Mouse (Mus musculus) stomach, embryonic 15.5 days (tissue): ENCODE results near the gene Sfrp5. TPM values are rescaled to one million over a fixed set of nuclear protein-coding genes. Genes with fewer than 3 reads are reported as not detected.
A peak's percentile ranks its signal among the peaks of the same experiment; 100 is the strongest.

ENCODE experiments used
- ATAC-seq: fragments of 200-750 bp; cut with Nextera tagmentation; 2 replicates; pipeline ENCODE4 v1.8.0; 2017; ENCODE audit warnings: low read depth, moderate number of reproducible peaks, moderate TSS enrichment; ENCODE audit not compliant: insufficient read depth, low FRiP score
- H3K27ac ChIP-seq: fragments of 300-500 bp; sonication (generic); 2 replicates; pipeline ENCODE4 v1.5.1; 2015; ENCODE audit warnings: mild to moderate bottlenecking, inconsistent platforms
- H3K27me3 ChIP-seq: fragments of 300-500 bp; sonication (generic); replicated peaks from 2 replicates; pipeline ENCODE4 v1.6.1; 2015; ENCODE audit warnings: inconsistent platforms
- H3K36me3 ChIP-seq: fragments of 300-500 bp; sonication (generic); 2 replicates; pipeline ENCODE4 v1.6.1; 2015; ENCODE audit warnings: inconsistent platforms
- H3K4me1 ChIP-seq: fragments of 300-500 bp; sonication (generic); 2 replicates; pipeline ENCODE4 v1.6.1; 2015; ENCODE audit warnings: inconsistent platforms
- H3K4me2 ChIP-seq: fragments of 300-500 bp; sonication (generic); 2 replicates; pipeline ENCODE4 v1.6.1; 2015; ENCODE audit warnings: mild to moderate bottlenecking, inconsistent platforms
- H3K4me3 ChIP-seq: fragments of 300-500 bp; sonication (generic); replicated peaks from 2 replicates; pipeline ENCODE4 v1.5.1; 2015; ENCODE audit warnings: inconsistent platforms
- H3K9ac ChIP-seq: fragments of 300-500 bp; sonication (generic); 2 replicates; pipeline ENCODE4 v1.6.1; 2015; ENCODE audit warnings: inconsistent platforms
- H3K9me3 ChIP-seq: fragments of 300-500 bp; sonication (generic); 2 replicates; pipeline ENCODE4 v1.6.1; 2016; ENCODE audit warnings: inconsistent platforms
- WGBS: fragments of 180-500 bp; shearing (Covaris S2); methylation state at CpG from one replicate; pipeline ENCODE4 v1.1.7; 2015; 5-methylcytosine and 5-hydroxymethylcytosine counted together
- polyA plus RNA-seq: library from polyadenylated mRNA; unstranded; fragments of >200 nt; fragmentation: Nextera tagmentation; extraction: Ambion mirVana; gene quantifications from 2 replicates; pipeline ENCODE4 v1.2.1, GENCODE M21; 2015

Gene Sfrp5
- polyA plus RNA-seq: 9.4 and 16.0 TPM in 2 replicates

DNA sequence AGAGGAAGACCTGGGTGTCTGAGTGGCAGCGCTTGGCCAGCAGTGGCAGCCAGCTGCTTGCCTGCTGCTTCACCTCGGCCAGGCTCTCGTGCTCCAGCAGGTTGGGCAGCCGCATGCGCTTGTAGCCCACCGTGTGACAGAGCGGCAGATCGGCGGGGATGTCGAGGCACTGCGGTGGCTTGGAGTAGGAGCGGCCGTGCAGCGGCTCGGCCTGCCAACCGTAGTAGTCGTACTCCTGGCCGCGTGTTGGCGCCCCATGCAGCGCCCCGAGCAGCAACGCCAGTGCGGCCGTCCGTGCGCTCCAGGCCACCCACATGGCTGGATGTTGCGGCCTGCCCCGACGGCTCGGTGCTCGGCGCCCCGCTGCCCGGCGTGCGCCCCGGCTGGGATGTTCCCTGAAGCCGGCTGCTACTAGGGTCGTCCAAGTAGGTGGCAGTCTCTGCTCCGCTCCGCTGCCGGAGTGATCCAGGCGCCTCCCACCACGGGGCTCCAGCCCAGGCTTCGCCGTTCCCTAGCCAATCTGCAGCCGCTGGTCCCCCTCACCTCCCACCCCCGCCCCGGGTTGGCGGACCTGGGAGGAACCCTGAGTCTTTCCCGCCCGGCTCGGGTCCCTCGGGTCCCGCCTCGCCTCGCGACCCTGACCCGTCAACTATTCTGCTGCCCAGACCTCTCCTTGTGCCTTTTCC lies at the start of gene Sfrp5:
TSS of gene Sfrp5 (minus strand) at position 557 of the 686 bp plus-strand sequence.
- 1% methylated on average over 60 of the region's 60 CpGs for WGBS
- H3K9ac ChIP-seq: no peak within 1 kb of the TSS
- H3K4me2 ChIP-seq: peak within 1 kb of the TSS; percentile 45
- H3K9me3 ChIP-seq: no peaks in the 10 kb centered on the region
- H3K4me3 ChIP-seq: peak within 1 kb of the TSS; percentile 24
- peaks cover 15% of the 10 kb centered on the region; the same call in 1 of the 2 replicates for H3K4me1 ChIP-seq
- H3K36me3 ChIP-seq: no peaks in the 10 kb centered on the region
- H3K27me3 ChIP-seq: peaks cover 52% of the 10 kb centered on the region
- ATAC-seq: peak; percentile 38; the same call in 1 of the 2 replicates
- H3K27ac ChIP-seq: no peak within 1 kb of the TSS

- 64% methylated on average over 11 of the region's 11 CpGs for WGBS
- Histone ChIP-seq H3K4me2 (no peak overlapping the region), H3K9me3 (no peaks in the 10 kb centered on the region), H3K27ac (no peak overlapping the region), H3K27me3 (peaks cover 7% of the 10 kb centered on the region), H3K9ac (no peak overlapping the region), H3K4me3 (no peak overlapping the region), H3K4me1 (no peaks in the 10 kb centered on the region; the same call in 1 of the 2 replicates), H3K36me3 (no peaks in the 10 kb centered on the region)
- no peak for ATAC-seq
These were observed 48.2 kb upstream of the Sfrp5 start for GRCm38 (mm10) chr19:42249976-42250914.

GRCm38 (mm10) chr19:42247519-42247918 lies 45.5 kb upstream of the Sfrp5 start, which contains the start of gene Golga7b:
Gene Golga7b (plus strand): TSS chr19:42247574.
- H3K27me3 ChIP-seq: no peaks in the 10 kb centered on the region
- H3K4me3 ChIP-seq: no peak within 1 kb of the TSS
- no peaks in the 10 kb centered on the region for H3K9me3 ChIP-seq
- no peak within 1 kb of the TSS for H3K9ac ChIP-seq
- H3K4me1 ChIP-seq: no peaks in the 10 kb centered on the region; the same call in 1 of the 2 replicates
- H3K4me2 ChIP-seq: no peak within 1 kb of the TSS
- H3K27ac ChIP-seq: no peak within 1 kb of the TSS
- no peaks in the 10 kb centered on the region for H3K36me3 ChIP-seq
- no peak for ATAC-seq
- 77% methylated on average over 3 of the region's 3 CpGs for WGBS

DNA sequence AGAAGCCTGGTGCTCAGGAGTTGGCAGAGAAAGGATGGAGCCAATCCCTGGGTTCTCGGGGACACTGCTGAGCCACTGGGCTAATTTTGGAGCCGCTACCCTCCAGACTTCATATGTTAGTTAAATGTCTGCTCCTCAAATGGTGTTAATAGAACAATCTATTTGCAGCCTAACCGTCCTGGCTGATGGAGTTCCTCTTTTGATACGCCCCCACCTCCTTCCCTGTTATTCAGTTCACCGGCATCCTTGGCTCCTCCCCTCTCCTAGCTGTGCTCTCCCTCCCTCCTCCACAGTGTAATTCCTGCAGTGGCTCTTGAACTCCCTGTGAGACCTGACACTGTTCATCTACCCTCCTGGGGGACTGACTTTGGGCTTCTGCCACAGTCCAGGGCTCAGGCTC lies 44.6 kb upstream of the Sfrp5 start:
- H3K36me3 ChIP-seq: no peaks in the 10 kb centered on the region
- no peaks in the 10 kb centered on the region for H3K27me3 ChIP-seq
- 48% methylated on average over 5 of the region's 5 CpGs for WGBS
- H3K4me3 ChIP-seq: no peak overlapping the region
- no peak overlapping the region for H3K27ac ChIP-seq
- H3K4me1 ChIP-seq: no peaks in the 10 kb centered on the region; the same call in 1 of the 2 replicates
- H3K4me2 ChIP-seq: no peak overlapping the region
- no peak for ATAC-seq
- H3K9ac ChIP-seq: no peak overlapping the region
- no peaks in the 10 kb centered on the region for H3K9me3 ChIP-seq

GRCm38 (mm10) chr19:42243401-42243800 lies 41.3 kb upstream of the Sfrp5 start:
- 48% methylated on average over 3 of the region's 3 CpGs for WGBS
- ATAC-seq: no peak

GRCm38 (mm10) chr19:42240881-42241280 lies 38.8 kb upstream of the Sfrp5 start:
- Histone ChIP-seq H3K27me3 (no peaks in the 10 kb centered on the region), H3K9me3 (no peaks in the 10 kb centered on the region), H3K4me1 (0 out of 2 replicates have a peak, but pooled peaks cover 2% of the 10 kb centered on the region), H3K27ac (no peak overlapping the region), H3K36me3 (no peaks in the 10 kb centered on the region), H3K9ac (no peak overlapping the region), H3K4me3 (no peak overlapping the region), H3K4me2 (no peak overlapping the region)
- 42% methylated on average over 8 of the region's 8 CpGs for WGBS
- ATAC-seq: no peak

More at GRCm38 (mm10) chr19:42243401-42243800, 41.3 kb upstream of the Sfrp5 start:
- Histone ChIP-seq H3K4me1 (0 out of 2 replicates have a peak, but pooled peaks cover 2% of the 10 kb centered on the region), H3K27ac (no peak overlapping the region), H3K4me2 (no peak overlapping the region), H3K27me3 (no peaks in the 10 kb centered on the region), H3K9ac (no peak overlapping the region), H3K36me3 (no peaks in the 10 kb centered on the region), H3K9me3 (no peaks in the 10 kb centered on the region), H3K4me3 (no peak overlapping the region)

DNA sequence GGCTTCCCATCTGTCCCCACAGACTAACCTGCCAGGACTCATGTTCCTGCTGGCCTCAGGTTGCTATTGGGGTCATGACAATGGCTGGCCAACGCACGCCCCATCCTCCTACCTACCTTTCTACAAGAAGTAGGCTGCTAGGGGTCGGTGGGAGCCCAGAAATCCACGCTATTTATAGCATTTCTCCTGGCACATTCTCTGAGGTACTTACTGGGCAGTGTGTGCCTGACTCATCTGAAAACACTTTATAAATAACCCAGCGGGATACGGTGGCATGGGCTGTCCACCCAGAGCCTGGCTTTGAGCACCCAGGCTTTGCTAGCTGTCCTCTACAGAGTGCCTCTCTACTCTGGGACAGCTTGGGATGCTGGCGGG lies 36.3 kb upstream of the Sfrp5 start:
- no peak for ATAC-seq
- no peak overlapping the region for H3K4me2 ChIP-seq
- no peaks in the 10 kb centered on the region for H3K36me3 ChIP-seq
- no peak overlapping the region for H3K9ac ChIP-seq
- no peak overlapping the region for H3K4me3 ChIP-seq
- H3K27ac ChIP-seq: no peak overlapping the region
- H3K9me3 ChIP-seq: no peaks in the 10 kb centered on the region
- no peaks in the 10 kb centered on the region for H3K27me3 ChIP-seq
- H3K4me1 ChIP-seq: 0 out of 2 replicates have a peak, but pooled peaks cover 2% of the 10 kb centered on the region
- 64% methylated on average over 7 of the region's 7 CpGs for WGBS

- no peak for ATAC-seq
- H3K9ac ChIP-seq: no peak overlapping the region
- no peak overlapping the region for H3K4me3 ChIP-seq
- WGBS: 19% methylated on average over 4 of the region's 4 CpGs
- H3K36me3 ChIP-seq: no peaks in the 10 kb centered on the region
- no peak overlapping the region for H3K4me2 ChIP-seq
- 0 out of 2 replicates have a peak, but pooled peaks cover 2% of the 10 kb centered on the region for H3K4me1 ChIP-seq
- no peak overlapping the region for H3K27ac ChIP-seq
- no peaks in the 10 kb centered on the region for H3K27me3 ChIP-seq
- no peaks in the 10 kb centered on the region for H3K9me3 ChIP-seq
These were observed 35.7 kb upstream of the Sfrp5 start for GRCm38 (mm10) chr19:42237602-42238340.

GRCm38 (mm10) chr19:42230986-42231385 lies 28.9 kb upstream of the Sfrp5 start:
- WGBS: 82% methylated on average over 13 of the region's 13 CpGs
- Histone ChIP-seq H3K9me3 (no peaks in the 10 kb centered on the region), H3K9ac (no peak overlapping the region), H3K4me3 (no peak overlapping the region), H3K36me3 (no peaks in the 10 kb centered on the region), H3K27me3 (no peaks in the 10 kb centered on the region), H3K4me1 (no peaks in the 10 kb centered on the region), H3K27ac (no peak overlapping the region), H3K4me2 (no peak overlapping the region)
- ATAC-seq: no peak

DNA sequence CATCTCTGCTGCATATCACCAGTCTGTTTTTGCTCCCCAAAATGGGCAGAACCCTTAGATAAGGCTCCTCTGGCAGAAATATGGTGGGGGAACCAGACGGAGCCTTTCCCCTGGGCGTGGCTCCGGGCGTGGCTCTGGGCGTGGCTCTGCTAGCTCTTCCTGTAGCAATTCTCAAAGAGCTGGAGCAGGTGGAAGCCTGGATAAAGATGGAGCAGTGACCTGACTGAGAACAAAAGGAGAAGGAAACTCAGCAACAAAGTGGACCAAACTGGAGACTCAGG lies 28.2 kb upstream of the Sfrp5 start:
- Histone ChIP-seq H3K27me3 (no peaks in the 10 kb centered on the region), H3K27ac (no peak overlapping the region), H3K36me3 (no peaks in the 10 kb centered on the region), H3K4me2 (no peak overlapping the region), H3K9ac (no peak overlapping the region), H3K4me3 (no peak overlapping the region), H3K9me3 (no peaks in the 10 kb centered on the region), H3K4me1 (no peaks in the 10 kb centered on the region)
- 58% methylated on average over 5 of the region's 5 CpGs for WGBS
- ATAC-seq: no peak

DNA sequence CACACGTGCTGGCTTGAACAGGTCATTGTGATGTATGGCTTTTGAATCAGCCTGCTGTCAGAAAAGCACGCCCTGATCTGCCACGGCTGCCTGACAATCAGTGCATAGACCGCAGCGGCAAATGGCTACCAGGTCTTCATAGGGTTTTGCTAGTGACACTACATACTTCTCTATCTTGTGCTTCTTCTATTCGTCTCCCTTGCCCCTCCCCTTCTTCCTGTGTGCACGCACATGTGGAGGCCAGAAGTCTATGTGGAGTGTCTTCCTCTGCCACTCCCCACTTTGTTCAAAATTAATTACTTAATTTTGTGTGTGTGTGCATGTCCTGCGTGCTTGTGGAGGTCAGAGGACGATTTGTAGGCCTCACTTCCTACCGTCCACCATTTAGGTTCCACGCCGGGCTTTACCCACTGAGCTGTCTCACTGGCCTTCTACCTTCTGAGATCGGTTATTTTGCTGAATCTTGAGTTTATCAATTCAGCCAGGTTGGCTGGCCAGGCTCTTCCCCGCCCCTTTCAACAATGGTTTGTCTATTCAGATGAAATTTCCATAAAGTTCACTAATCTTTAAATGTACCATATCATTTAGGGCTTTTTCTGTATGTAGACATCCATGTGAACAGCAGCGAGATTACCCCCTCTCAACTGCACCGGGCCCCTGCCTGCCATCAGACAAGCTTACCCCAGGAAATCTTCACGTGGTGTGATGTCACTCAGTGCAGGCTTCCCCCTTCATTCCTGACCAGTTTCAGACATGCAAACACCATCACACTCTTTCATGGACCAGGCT lies 27.6 kb upstream of the Sfrp5 start:
- Histone ChIP-seq H3K4me1 (no peaks in the 10 kb centered on the region), H3K4me2 (no peak overlapping the region), H3K9ac (no peak overlapping the region), H3K36me3 (no peaks in the 10 kb centered on the region), H3K27me3 (no peaks in the 10 kb centered on the region), H3K4me3 (no peak overlapping the region), H3K27ac (no peak overlapping the region), H3K9me3 (no peaks in the 10 kb centered on the region)
- ATAC-seq: no peak
- whole genome bisulfite sequencing: 69% methylated on average over 17 of the region's 17 CpGs
